ENCODE assay signal across 8 mouse cellular contexts in the genomic region with DNA sequence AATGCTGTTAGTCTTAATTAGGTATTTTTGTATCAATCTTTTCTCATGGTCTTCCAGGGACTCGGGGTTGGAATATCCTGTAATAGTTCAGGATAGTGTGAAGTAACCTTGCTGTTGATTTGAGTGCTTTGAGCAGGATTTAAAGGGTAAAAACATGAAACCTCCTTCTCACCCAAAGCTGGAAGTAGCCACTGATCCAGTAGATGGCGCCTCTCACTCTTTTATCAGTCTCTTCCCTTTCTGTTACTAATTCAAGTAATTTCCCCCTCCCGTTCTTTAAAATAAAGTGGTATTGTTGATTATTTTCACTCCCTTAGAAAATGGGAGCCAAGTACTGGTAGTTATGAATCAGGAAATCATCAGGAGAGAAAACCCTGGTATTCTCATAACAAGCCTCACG. TPM values are rescaled to one million over a fixed set of nuclear protein-coding genes. Genes with fewer than 3 reads are reported as not detected.
A peak's percentile ranks its signal among the peaks of the same experiment; 100 is the strongest.
DNase-seq lines count a peak whose midpoint lies in the region; ATAC-seq and TF ChIP-seq lines count a peak whose summit lies in the region.
"Had no signal": no experiment of that assay in that cellular context is flagged by ENCODE, and none has a peak within 500 bp of the region (broad histone marks: within the 10 kb centered on the region; RNA-seq: fewer than 3 reads in every experiment).

No protein-coding gene starts in this region.

- H3K4me3 ChIP-seq in CH12.LX (replicated peaks in 1 of 3; ENCODE audit: low read depth in 2 of 3, low read length in 2 of 3, poor library complexity in 1 of 3): no peak overlapping the region
- H3K4me3 ChIP-seq: embryonic facial prominence, embryonic 15.5 days had no signal

- peaks cover 7% of the 10 kb centered on the region; the same call in 1 of the 2 replicates for H3K79me2 ChIP-seq in CH12.LX (replicated peaks; ENCODE audit: control insufficient read depth, extremely low read depth, insufficient read depth, poor library complexity, severe bottlenecking)

- peak; percentile 18 to 75; a peak in 3 of 4 replicates for TF ChIP-seq CTCF in CH12.LX (conservative IDR thresholded peaks at IDR 0.05 in 1 of 2, IDR thresholded peaks at IDR 0.05 in 1 of 2; ENCODE audit: low read depth in 2 of 2, low read length in 2 of 2)

- no peaks in the 10 kb centered on the region for H3K27me3 ChIP-seq in CH12.LX (replicated peaks)
- H3K27me3 ChIP-seq: embryonic facial prominence, embryonic 15.5 days had no signal

- ATAC-seq in activated CD4-positive, CD25-positive, alpha-beta regulatory T cell, adult 4 months: no peak

- in situ Hi-C loops in CH12.LX (cut with MboI; ENCODE audit: low pct_ligation_motif_present, low pct_unique_long_range_greater_than_20kb, low sequenced_read_pairs): no loop called here

- H3K4me2 ChIP-seq in CH12.LX (ENCODE audit: insufficient read depth, low read depth, poor library complexity, severe bottlenecking): no peak overlapping the region
- H3K4me2 ChIP-seq: embryonic facial prominence, embryonic 15.5 days had no signal

- no peak overlapping the region for H3K27ac ChIP-seq in CH12.LX (ENCODE audit: insufficient read depth, low read depth)
- H3K27ac ChIP-seq: embryonic facial prominence, embryonic 15.5 days had no signal

- H3K36me3 ChIP-seq in CH12.LX (replicated peaks in 1 of 2; ENCODE audit: control insufficient read depth in 1 of 2, insufficient read depth in 1 of 2, low read length in 1 of 2): peaks cover 31 to 52% of the 10 kb centered on the region in 2 experiments

- TF ChIP-seq POLR2A in CH12.LX (IDR thresholded peaks at IDR 0.05; ENCODE audit: low read depth, low read length): no peak

- H3K9ac ChIP-seq in CH12.LX (ENCODE audit: insufficient read depth, low read depth): no peak overlapping the region
- H3K9ac ChIP-seq: embryonic facial prominence, embryonic 15.5 days had no signal

- dilution Hi-C loops in CH12.LX (cut with MboI; ENCODE audit: extremely low pct_ligation_motif_present, extremely low pct_unique_long_range_greater_than_20kb, low sequenced_read_pairs): no loop called here

- no peak for TF ChIP-seq EP300 in CH12.LX (IDR thresholded peaks at IDR 0.05; ENCODE audit: low read length)

- TF ChIP-seq RAD21 in CH12.LX (IDR thresholded peaks at IDR 0.05; ENCODE audit: low read depth, low read length): peak; percentile 72

- no peaks in the 10 kb centered on the region for H3K9me3 ChIP-seq in CH12.LX (replicated peaks; ENCODE audit: low read length)
- H3K9me3 ChIP-seq: embryonic facial prominence, embryonic 15.5 days had no signal

- H3K4me1 ChIP-seq in CH12.LX (ENCODE audit: control insufficient read depth in 1 of 2, insufficient read depth in 2 of 2): peaks cover 4 to 16% of the 10 kb centered on the region in 2 experiments; a peak in 3 of 4 replicates

- DNase-seq in layer of hippocampus, adult 18-20 months (ENCODE audit: low spot score in 2 of 2): peak; percentile 25 to 58
- DNase-seq in layer of hippocampus, adult 9-11 months: no peak
- peak; percentile 52 to 58 for DNase-seq in B cell, adult 2 months
- DNase-seq in CH12.LX (ENCODE audit: extremely low read depth): no peak
- peak; percentile 43 to 66 for DNase-seq in kidney, postnatal 36 days
- DNase-seq in frontal cortex, postnatal 14 days (ENCODE audit: low spot score in 2 of 2): no peak

TF ChIP-seq in CH12.LX, 34 proteins besides CTCF, POLR2A, EP300 and RAD21:
- TF ChIP-seq RCOR1 (conservative IDR thresholded peaks at IDR 0.05; ENCODE audit: low read depth, low read length) (no peak), SMC3 (IDR thresholded peaks at IDR 0.05; ENCODE audit: low read depth, low read length) (peak; percentile 67)

RNA-seq across cellular contexts. Expression of a gene that starts 6.0 kb away (rescaled TPM):
- under 1 TPM; 0.05 to 0.07 TPM for total RNA-seq in layer of hippocampus, adult 18-20 months (2021)
- total RNA-seq in CH12.LX (2012; rRNA removed) (19.9 and 23.3 TPM in 2 replicates), CH12.LX (2014; rRNA removed) (23.8 and 29.6 TPM in 2 replicates)
- 13.7 and 16.2 TPM in 2 replicates for polyA plus RNA-seq in CH12.LX (2012; ENCODE audit: insufficient read length, low read depth)
- polyA plus RNA-seq in activated CD4-positive, CD25-positive, alpha-beta regulatory T cell, adult 4 months (2017; shearing (Covaris generic)): 10 to 100 TPM; 17.4 to 18.1 TPM

RNA-seq across cellular contexts. Expression of a gene that starts 6.3 kb away (rescaled TPM):
- 1 to 10 TPM; 7.6 to 9.0 TPM for total RNA-seq in layer of hippocampus, adult 18-20 months (2021)
- total RNA-seq in CH12.LX (2012; rRNA removed) (14.7 and 14.8 TPM in 2 replicates), CH12.LX (2014; rRNA removed) (9.3 and 10.7 TPM in 2 replicates)
- polyA plus RNA-seq in CH12.LX (2012; ENCODE audit: insufficient read length, low read depth): 12.3 and 13.7 TPM in 2 replicates
- 1 to 10 TPM; 2.3 to 2.4 TPM for polyA plus RNA-seq in activated CD4-positive, CD25-positive, alpha-beta regulatory T cell, adult 4 months (2017; shearing (Covaris generic))

RNA-seq across cellular contexts. Expression of a gene that starts 11.7 kb away (rescaled TPM):
- total RNA-seq in layer of hippocampus, adult 18-20 months (2021): 10 to 100 TPM; 55.6 to 56.3 TPM
- total RNA-seq in CH12.LX (2012; rRNA removed): 11.7 and 13.9 TPM in 2 replicates
- total RNA-seq in CH12.LX (2014; rRNA removed): 17.6 and 18.3 TPM in 2 replicates
- polyA plus RNA-seq in CH12.LX (2012; ENCODE audit: insufficient read length, low read depth): 11.5 and 11.8 TPM in 2 replicates
- polyA plus RNA-seq in activated CD4-positive, CD25-positive, alpha-beta regulatory T cell, adult 4 months (2017; shearing (Covaris generic)): 10 to 100 TPM; 20.5 to 21.3 TPM

Comparison
In these comparisons a context has a peak if more than half of its experiments do, and no peak if none do; other contexts are left out.
1. DNase-seq: peak in layer of hippocampus, adult 18-20 months (2 of 2), B cell, adult 2 months (2 of 2) and kidney, postnatal 36 days (2 of 2); none in layer of hippocampus, adult 9-11 months (single experiment), CH12.LX (single experiment) and frontal cortex, postnatal 14 days (0 of 2).
2. RNA of a gene that starts 6.0 kb away (total RNA-seq): 19.9 to 29.6 TPM in CH12.LX; 0.05 to 0.07 TPM in layer of hippocampus, adult 18-20 months; every median in the first group is over 10 times any median in the second.